Mouse (Mus musculus): ENCODE measurements at regions not wholly inside any gene's neighbourhood (a gene's known extent, or its start where the extent isn't known, plus 50 kb on each side); places are given as distances from the start of the nearest gene placed in this dataset.

DNA sequence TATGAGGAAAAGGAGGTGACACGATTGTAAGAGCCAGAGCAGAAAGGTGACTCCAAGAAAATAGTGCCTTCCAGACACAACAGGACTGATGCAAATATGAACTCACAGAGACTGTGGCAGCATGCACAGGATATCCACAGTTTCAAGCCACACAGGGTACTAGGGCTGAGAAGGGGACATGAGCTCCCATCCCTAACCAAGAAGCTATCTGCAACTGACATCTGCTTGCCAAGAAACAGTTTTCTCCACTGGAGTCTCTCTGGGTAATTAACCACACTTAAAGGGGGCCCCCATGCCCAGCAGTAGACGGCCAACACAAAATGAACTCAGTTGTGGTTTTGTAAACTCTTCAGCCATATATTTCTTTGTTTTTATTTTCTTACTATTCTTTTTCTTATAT lies 176.1 kb downstream of the Gm11361 start (continued):
- no peak for TF ChIP-seq TCF12 (IDR thresholded peaks at IDR 0.05; ENCODE audit: low read depth, low read length)

GRCm38 (mm10) chr13:28432017-28432416 lies 174.7 kb downstream of the Gm11361 start:
- Histone ChIP-seq H3K4me2 (ENCODE audit: insufficient read depth, low read depth, poor library complexity, severe bottlenecking) (no peak overlapping the region), H3K9me3 (replicated peaks; ENCODE audit: low read length) (no peaks in the 10 kb centered on the region), H3K4me1 (ENCODE audit: control insufficient read depth in 1 of 2, insufficient read depth in 2 of 2) (no peaks in the 10 kb centered on the region), H3K4me3 (replicated peaks in 1 of 3; ENCODE audit: low read depth in 2 of 3, low read length in 2 of 3, poor library complexity in 1 of 3) (no peak overlapping the region), H3K9ac (ENCODE audit: insufficient read depth, low read depth) (no peak overlapping the region), H3K36me3 (replicated peaks in 1 of 2; ENCODE audit: control insufficient read depth in 1 of 2, insufficient read depth in 1 of 2, low read length in 1 of 2) (no peaks in the 10 kb centered on the region), H3K27me3 (replicated peaks) (no peaks in the 10 kb centered on the region), H3K79me2 (replicated peaks; ENCODE audit: control insufficient read depth, extremely low read depth, insufficient read depth, poor library complexity, severe bottlenecking) (no peaks in the 10 kb centered on the region), H3K27ac (ENCODE audit: insufficient read depth, low read depth) (no peak overlapping the region)
- no peak for DNase-seq (ENCODE audit: extremely low read depth)
- dilution Hi-C loops (cut with MboI; ENCODE audit: extremely low pct_ligation_motif_present, extremely low pct_unique_long_range_greater_than_20kb, low sequenced_read_pairs) (no loop called here), in situ Hi-C loops (cut with MboI; ENCODE audit: low pct_ligation_motif_present, low pct_unique_long_range_greater_than_20kb, low sequenced_read_pairs) (no loop called here)
- TF ChIP-seq RAD21 (IDR thresholded peaks at IDR 0.05; ENCODE audit: low read depth, low read length) (no peak), USF2 (conservative IDR thresholded peaks at IDR 0.05; ENCODE audit: low read depth, low read length) (no peak), MAX (IDR thresholded peaks at IDR 0.05; ENCODE audit: low read length) (no peak), MEF2A (IDR thresholded peaks at IDR 0.05; ENCODE audit: borderline replicate concordance, low read depth, low read length) (no peak), CHD1 (IDR thresholded peaks at IDR 0.05; ENCODE audit: low read depth, low read length) (no peak), CHD2 (IDR thresholded peaks at IDR 0.05; ENCODE audit: low read length) (no peak)

DNA sequence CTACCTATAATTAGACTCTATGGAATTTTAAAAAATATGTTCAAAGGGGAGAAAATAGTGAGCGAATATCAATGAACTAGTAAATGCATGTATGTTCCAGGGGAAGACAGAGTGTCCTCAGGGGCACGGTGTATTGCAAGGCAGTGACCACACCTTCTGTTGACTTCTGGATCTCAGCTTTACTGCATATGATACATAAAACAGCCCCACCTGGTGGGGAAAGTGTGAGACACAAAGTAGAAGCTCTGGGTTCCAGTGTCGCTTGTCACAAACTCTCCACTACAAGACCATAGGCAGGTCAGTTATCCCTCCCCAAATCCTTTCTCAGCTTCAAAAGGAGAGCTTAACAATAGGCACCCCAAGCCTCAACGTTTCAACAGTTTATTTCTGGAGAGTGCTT lies 168.8 kb downstream of the Gm11361 start:
- Histone ChIP-seq H3K4me3 (replicated peaks in 1 of 3; ENCODE audit: low read depth in 2 of 3, low read length in 2 of 3, poor library complexity in 1 of 3) (no peak overlapping the region), H3K27me3 (replicated peaks) (no peaks in the 10 kb centered on the region), H3K27ac (ENCODE audit: insufficient read depth, low read depth) (no peak overlapping the region), H3K36me3 (replicated peaks in 1 of 2; ENCODE audit: control insufficient read depth in 1 of 2, insufficient read depth in 1 of 2, low read length in 1 of 2) (no peaks in the 10 kb centered on the region), H3K4me1 (ENCODE audit: control insufficient read depth in 1 of 2, insufficient read depth in 2 of 2) (no peaks in the 10 kb centered on the region), H3K4me2 (ENCODE audit: insufficient read depth, low read depth, poor library complexity, severe bottlenecking) (no peak overlapping the region), H3K9me3 (replicated peaks; ENCODE audit: low read length) (no peaks in the 10 kb centered on the region), H3K79me2 (replicated peaks; ENCODE audit: control insufficient read depth, extremely low read depth, insufficient read depth, poor library complexity, severe bottlenecking) (no peaks in the 10 kb centered on the region), H3K9ac (ENCODE audit: insufficient read depth, low read depth) (no peak overlapping the region)
- in situ Hi-C loops (cut with MboI; ENCODE audit: low pct_ligation_motif_present, low pct_unique_long_range_greater_than_20kb, low sequenced_read_pairs) (no loop called here), dilution Hi-C loops (cut with MboI; ENCODE audit: extremely low pct_ligation_motif_present, extremely low pct_unique_long_range_greater_than_20kb, low sequenced_read_pairs) (no loop called here)
- DNase-seq (ENCODE audit: extremely low read depth): peak; percentile 21
- peak; percentile 59 for TF ChIP-seq SMC3 (IDR thresholded peaks at IDR 0.05; ENCODE audit: low read depth, low read length)
- TF ChIP-seq CTCF (conservative IDR thresholded peaks at IDR 0.05 in 1 of 2, IDR thresholded peaks at IDR 0.05 in 1 of 2; ENCODE audit: low read depth in 2 of 2, low read length in 2 of 2): peak; percentile 15 to 66; a peak in 2 of 4 replicates
- no peak for TF ChIP-seq USF2 (conservative IDR thresholded peaks at IDR 0.05; ENCODE audit: low read depth, low read length)
- TF ChIP-seq MYC (IDR thresholded peaks at IDR 0.05; ENCODE audit: low read depth, low read length): no peak
- no peak for TF ChIP-seq NRF1 (IDR thresholded peaks at IDR 0.05; ENCODE audit: low read depth, low read length)
- peak; percentile 50 for TF ChIP-seq RAD21 (IDR thresholded peaks at IDR 0.05; ENCODE audit: low read depth, low read length)

DNA sequence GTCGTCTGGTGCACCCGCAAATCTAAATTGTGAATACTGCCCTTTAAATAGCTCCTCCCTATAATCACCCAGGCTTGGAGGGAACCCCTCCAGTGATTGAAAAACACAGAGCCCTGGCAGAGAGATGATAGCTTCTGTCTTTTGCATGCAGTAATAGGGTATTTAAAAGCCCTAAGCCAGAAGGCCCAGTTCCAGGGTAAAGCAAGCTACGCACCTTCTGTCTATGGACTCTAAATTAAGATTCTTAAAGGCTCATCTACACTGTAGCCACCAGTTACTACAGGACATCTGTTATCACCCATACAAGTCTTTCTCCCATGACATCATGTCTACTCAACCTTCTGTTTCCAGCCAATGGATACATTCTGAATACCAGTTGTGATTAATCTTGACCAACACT lies 167.8 kb downstream of the Gm11361 start:
- dilution Hi-C loops (cut with MboI; ENCODE audit: extremely low pct_ligation_motif_present, extremely low pct_unique_long_range_greater_than_20kb, low sequenced_read_pairs): no loop called here
- Histone ChIP-seq H3K36me3 (replicated peaks in 1 of 2; ENCODE audit: control insufficient read depth in 1 of 2, insufficient read depth in 1 of 2, low read length in 1 of 2) (no peaks in the 10 kb centered on the region), H3K4me3 (replicated peaks in 1 of 3; ENCODE audit: low read depth in 2 of 3, low read length in 2 of 3, poor library complexity in 1 of 3) (no peak overlapping the region), H3K9ac (ENCODE audit: insufficient read depth, low read depth) (no peak overlapping the region), H3K4me1 (ENCODE audit: control insufficient read depth in 1 of 2, insufficient read depth in 2 of 2) (no peaks in the 10 kb centered on the region), H3K9me3 (replicated peaks; ENCODE audit: low read length) (no peaks in the 10 kb centered on the region), H3K27me3 (replicated peaks) (no peaks in the 10 kb centered on the region), H3K4me2 (ENCODE audit: insufficient read depth, low read depth, poor library complexity, severe bottlenecking) (no peak overlapping the region), H3K27ac (ENCODE audit: insufficient read depth, low read depth) (no peak overlapping the region), H3K79me2 (replicated peaks; ENCODE audit: control insufficient read depth, extremely low read depth, insufficient read depth, poor library complexity, severe bottlenecking) (no peaks in the 10 kb centered on the region)
- in situ Hi-C loops (cut with MboI; ENCODE audit: low pct_ligation_motif_present, low pct_unique_long_range_greater_than_20kb, low sequenced_read_pairs): no loop called here
- DNase-seq (ENCODE audit: extremely low read depth): no peak
- no peak for TF ChIP-seq USF1 (IDR thresholded peaks at IDR 0.05; ENCODE audit: low read depth, low read length)
- TF ChIP-seq ZKSCAN1 (IDR thresholded peaks at IDR 0.05; ENCODE audit: borderline replicate concordance, low read depth, low read length): no peak
- TF ChIP-seq JUND (conservative IDR thresholded peaks at IDR 0.05; ENCODE audit: low read depth, low read length): no peak
- TF ChIP-seq BHLHE40 (IDR thresholded peaks at IDR 0.05; ENCODE audit: low read depth, low read length): no peak
- no peak for TF ChIP-seq CHD2 (IDR thresholded peaks at IDR 0.05; ENCODE audit: low read length)
- no peak for TF ChIP-seq ZNF384 (IDR thresholded peaks at IDR 0.05; ENCODE audit: low read depth, low read length)
- no peak for TF ChIP-seq MYC (IDR thresholded peaks at IDR 0.05; ENCODE audit: low read depth, low read length)
- no peak for TF ChIP-seq POLR2AphosphoS2 (IDR thresholded peaks at IDR 0.05; ENCODE audit: low read depth, low read length)
- TF ChIP-seq POLR2A (IDR thresholded peaks at IDR 0.05; ENCODE audit: low read depth, low read length): no peak
- TF ChIP-seq EP300 (IDR thresholded peaks at IDR 0.05; ENCODE audit: low read length): no peak

Measured in CH12.LX (cell line).